ENCODE assay signal across 13 mouse cellular contexts in the genomic region with DNA sequence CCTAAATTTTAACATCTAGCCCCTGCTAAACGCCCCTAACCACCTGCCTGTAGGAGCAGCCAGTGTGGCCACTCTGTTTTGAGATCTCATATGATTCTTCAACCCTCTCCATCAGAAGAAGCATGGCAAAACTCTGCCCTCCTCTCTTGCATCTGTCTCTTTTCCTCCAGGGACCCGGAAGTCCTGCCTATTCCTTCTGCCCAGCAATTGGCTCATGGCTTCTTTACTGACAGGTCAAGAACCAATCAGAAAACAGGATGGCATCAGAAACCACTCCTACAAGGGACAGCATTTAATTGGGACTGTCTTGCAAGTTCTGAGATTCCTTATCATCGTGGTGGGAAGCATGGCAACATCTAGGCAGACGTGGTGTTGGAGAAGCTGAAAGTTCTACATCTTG. TPM values are rescaled to one million over a fixed set of nuclear protein-coding genes. Genes with fewer than 3 reads are reported as not detected.
DNase-seq lines count a peak whose midpoint lies in the region; ATAC-seq lines count a peak whose summit lies in the region.
"Had no signal": no experiment of that assay in that cellular context is flagged by ENCODE, and none has a peak within 500 bp of the region (broad histone marks: within the 10 kb centered on the region; RNA-seq: fewer than 3 reads in every experiment).

No protein-coding gene starts in this region.

- no peaks in the 10 kb centered on the region for H3K36me3 ChIP-seq in heart, embryonic 16.5 days (ENCODE audit: control insufficient read depth, insufficient read depth)
- no peaks in the 10 kb centered on the region for H3K36me3 ChIP-seq in liver, embryonic 13.5 days
- H3K36me3 ChIP-seq: G1E had no signal

- H3K4me1 ChIP-seq in heart, embryonic 16.5 days (ENCODE audit: control insufficient read depth, insufficient read depth, low read length): peaks cover 9% of the 10 kb centered on the region
- H3K4me1 ChIP-seq in liver, embryonic 13.5 days (replicated peaks): peaks cover 15% of the 10 kb centered on the region

- H3K9me3 ChIP-seq in heart, embryonic 16.5 days (replicated peaks; ENCODE audit: control insufficient read depth, low read length): no peaks in the 10 kb centered on the region
- H3K9me3 ChIP-seq in liver, embryonic 13.5 days (replicated peaks): no peaks in the 10 kb centered on the region

- WGBS in heart, embryonic 16.5 days: 53% methylated on average over 4 of the region's 4 CpGs
- WGBS in liver, embryonic 13.5 days (ENCODE audit: insufficient replicate concordance): 36% methylated on average over 4 of the region's 4 CpGs

- H3K9ac ChIP-seq in heart, embryonic 16.5 days (ENCODE audit: low read length): no peak overlapping the region
- H3K9ac ChIP-seq in liver, embryonic 13.5 days: no peak overlapping the region

- ATAC-seq in heart, embryonic 16.5 days (replicated peaks; ENCODE audit: extremely low read depth, insufficient read depth, low FRiP score): no peak
- peak; percentile 64 for ATAC-seq in liver, embryonic 13.5 days (ENCODE audit: low read depth)

- H3K27ac ChIP-seq in heart, embryonic 16.5 days (ENCODE audit: low read length): no peak overlapping the region
- no peak overlapping the region for H3K27ac ChIP-seq in liver, embryonic 13.5 days
- H3K27ac ChIP-seq: kidney, postnatal 0 days; left cerebral cortex, adult 2 months had no signal

- H3K4me2 ChIP-seq in heart, embryonic 16.5 days (ENCODE audit: low read depth, low read length): peak overlapping the region; percentile 22
- H3K4me2 ChIP-seq in liver, embryonic 13.5 days: peak overlapping the region; percentile 35

- no peaks in the 10 kb centered on the region for H3K27me3 ChIP-seq in heart, embryonic 16.5 days (ENCODE audit: control insufficient read depth, insufficient read depth, low read length)
- no peaks in the 10 kb centered on the region for H3K27me3 ChIP-seq in liver, embryonic 13.5 days

- no peak overlapping the region for H3K4me3 ChIP-seq in heart, embryonic 16.5 days (ENCODE audit: low read length)
- peak overlapping the region; percentile 20 for H3K4me3 ChIP-seq in liver, embryonic 13.5 days (replicated peaks)
- H3K4me3 ChIP-seq: left cerebral cortex, adult 2 months had no signal

- DNase-seq in heart, adult 9 months (ENCODE audit: low spot score in 2 of 2): no peak
- DNase-seq in 416B (ENCODE audit: low read depth): peak; percentile 92
- peak; percentile 93 for DNase-seq in ES-CJ7 (ENCODE audit: low read depth, low spot score)
- no peak for DNase-seq in liver, embryonic 13.5 days
- DNase-seq in adrenal gland, postnatal 14 days: no peak
- no peak for DNase-seq in embryo, embryonic 11 days
- DNase-seq: adrenal gland, adult 2 months; heart, postnatal 4 days; right cerebral cortex, postnatal 25 days had no signal

RNA-seq across cellular contexts. Expression of a gene that starts 11.5 kb away (rescaled TPM):
- polyA plus RNA-seq in heart, embryonic 16.5 days (2015; fragmentation: Nextera tagmentation; extraction: Ambion mirVana): 160 and 174 TPM in 2 replicates
- 33.8 and 36.8 TPM in 2 replicates for polyA plus RNA-seq in liver, embryonic 13.5 days (2015; fragmentation: Nextera tagmentation; extraction: Ambion mirVana)
- 70.1 and 88.2 TPM in 2 replicates for total RNA-seq in adrenal gland, postnatal 14 days (2021)

RNA-seq across cellular contexts. Expression of a gene that starts 57.5 kb away (rescaled TPM):
- 77.1 and 80.4 TPM in 2 replicates for polyA plus RNA-seq in heart, embryonic 16.5 days (2015; fragmentation: Nextera tagmentation; extraction: Ambion mirVana)
- polyA plus RNA-seq in liver, embryonic 13.5 days (2015; fragmentation: Nextera tagmentation; extraction: Ambion mirVana): 5.7 and 7.1 TPM in 2 replicates
- total RNA-seq in adrenal gland, postnatal 14 days (2021): 44.9 and 49.5 TPM in 2 replicates

Comparison
In these comparisons a context has a peak if more than half of its experiments do, and no peak if none do; other contexts are left out.
1. DNase-seq: peak in 416B (single experiment) and ES-CJ7 (single experiment); none in heart, adult 9 months (0 of 2), liver, embryonic 13.5 days (single experiment), adrenal gland, postnatal 14 days (single experiment) and embryo, embryonic 11 days (single experiment).